Mouse (Mus musculus) left cerebral cortex, postnatal 36 days (tissue): ENCODE data around the gene Tigd4. TPM values are rescaled to one million over a fixed set of nuclear protein-coding genes. Genes with fewer than 3 reads are reported as not detected.

Experiments
- DNase-seq, 2 experiments: peaks; one replicate each; pipeline ENCODE4 v3.0.0; 2021 to 2022; ENCODE audit warnings: low spot score in 2 of 2, mixed read lengths in 1 of 2
- intact Hi-C: fragments of 180-260 bp; cut with DNase I; formaldehyde crosslinking; loops from one replicate; pipeline ENCODE4 v1.15.1; 2025
- total RNA-seq, 2 experiments: library from RNA; stranded (reverse); gene quantifications; 2 replicates each; pipeline ENCODE4 v1.2.3; 2021

Tigd4 gene
- total RNA-seq, 2 experiments from 2014 or later: 0.10 TPM; not detected in 1

DNA sequence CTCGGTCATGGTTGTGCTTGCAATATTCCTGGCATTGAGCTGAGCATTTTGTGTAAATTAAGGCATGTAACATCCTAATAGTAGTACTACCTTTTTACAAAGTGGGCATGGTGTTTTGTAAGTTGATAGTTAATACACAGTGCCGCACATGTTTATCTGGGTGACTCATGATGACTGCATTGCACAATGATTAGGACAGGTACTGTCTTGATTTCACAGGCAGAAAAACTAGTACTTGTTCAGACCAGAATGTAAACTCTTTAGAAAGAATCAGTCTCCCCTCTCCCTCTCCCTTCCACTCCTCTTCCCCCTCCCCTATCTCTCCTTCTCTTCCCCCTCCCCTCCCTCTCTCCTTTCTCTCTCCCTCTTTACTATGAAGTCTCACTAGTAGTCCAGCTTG is 9.4 kb downstream of the Tigd4 start:
- no peak for DNase-seq
- intact Hi-C loops: no loop called here

DNA sequence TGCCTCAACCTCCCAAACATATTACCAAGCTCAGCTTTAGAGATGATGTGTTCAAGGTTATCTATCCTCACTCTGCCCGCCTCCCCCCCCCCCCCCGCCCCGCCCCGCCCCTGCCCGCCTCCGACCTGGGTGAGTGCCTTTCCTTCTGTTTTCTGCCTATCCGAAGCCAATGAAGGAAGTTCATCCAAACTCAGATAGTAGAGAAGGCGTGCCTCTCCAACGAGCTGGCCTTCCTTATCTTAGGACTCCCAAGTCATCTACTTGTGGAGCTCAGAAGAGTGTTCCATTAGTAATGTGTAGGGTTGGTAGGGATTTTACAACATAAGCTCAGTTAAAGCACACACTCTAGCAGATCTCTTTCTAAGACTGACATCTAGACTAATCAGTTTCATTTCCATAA is 9.8 kb downstream of the Tigd4 start:
- intact Hi-C loops: no loop called here
- DNase-seq: no peak

DNA sequence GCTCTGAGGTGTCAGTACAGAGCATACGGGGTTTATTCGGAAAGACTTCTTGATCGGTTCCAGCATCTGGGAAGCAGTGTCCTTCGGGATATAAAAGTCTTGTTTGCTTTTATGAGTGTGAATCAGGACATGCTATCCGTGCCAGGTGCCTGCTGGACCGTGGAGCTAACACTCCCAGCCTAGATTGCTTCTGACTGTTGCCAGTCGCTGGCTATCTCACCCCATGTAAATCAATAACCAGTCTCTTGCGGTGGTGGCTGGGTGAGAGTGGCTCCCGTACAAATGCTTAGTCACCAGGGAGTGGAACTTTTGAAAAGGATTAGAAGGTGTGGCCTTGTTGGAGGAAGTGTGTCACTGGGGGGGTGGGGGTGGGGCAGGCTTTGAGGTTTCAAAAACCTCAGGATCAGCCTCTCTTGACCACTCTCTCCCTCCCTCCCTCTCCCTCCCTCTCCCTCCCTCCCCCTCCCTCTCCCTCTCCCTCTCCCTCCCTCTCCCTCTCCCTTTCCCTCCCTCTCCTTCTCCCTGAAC is 16.9 kb downstream of the Tigd4 start:
- no peak for DNase-seq

DNA sequence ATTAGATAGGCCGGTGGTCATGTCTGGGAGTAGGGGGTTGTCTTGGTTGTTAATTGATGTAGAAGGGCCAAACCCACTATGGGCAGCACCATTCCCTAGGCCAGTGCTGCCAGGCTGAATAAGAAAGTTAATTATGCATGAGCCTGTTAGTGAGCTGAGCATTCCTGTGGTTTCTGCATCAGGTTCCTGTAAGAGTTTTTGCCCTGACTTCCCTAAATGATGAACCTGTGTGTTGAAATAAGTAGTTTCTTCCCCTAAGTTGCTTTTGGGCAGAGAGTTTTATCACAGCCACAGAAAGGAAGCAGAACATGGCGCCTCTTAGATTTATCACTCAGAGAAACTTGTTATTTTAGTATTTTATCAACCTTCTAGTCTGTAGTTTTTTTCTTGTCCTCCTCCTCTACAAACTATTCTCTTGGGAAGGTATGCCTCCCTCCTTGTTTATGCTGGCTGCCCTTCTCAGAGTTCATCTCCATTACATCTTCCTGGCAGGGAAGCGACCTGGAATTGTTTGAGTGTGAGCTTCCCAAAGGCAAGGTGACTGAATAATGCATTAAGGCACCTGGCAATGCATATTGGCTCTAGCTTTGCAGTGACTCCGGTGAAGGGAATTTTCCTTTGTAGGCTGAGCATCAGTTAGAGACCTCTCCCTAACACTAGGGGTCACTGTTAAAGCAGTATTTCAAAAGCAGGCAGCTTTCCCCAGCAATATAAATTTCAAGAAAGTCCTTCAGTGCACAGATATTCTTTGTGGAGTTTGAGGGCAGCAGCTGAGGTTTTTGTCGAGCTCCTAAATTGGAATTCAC is 21.9 kb downstream of the Tigd4 start:
- DNase-seq: no peak
- intact Hi-C loops: loop anchor here (10.0 kb wide), 2 partner anchors 230 to 270 kb away; no protein-coding TSS in a partner anchor

More for the DNA sequence above, 16.9 kb downstream of the Tigd4 start:
- intact Hi-C loops: loop anchor here (10.0 kb wide), 2 partner anchors 235 to 275 kb away; no protein-coding TSS in a partner anchor

DNA sequence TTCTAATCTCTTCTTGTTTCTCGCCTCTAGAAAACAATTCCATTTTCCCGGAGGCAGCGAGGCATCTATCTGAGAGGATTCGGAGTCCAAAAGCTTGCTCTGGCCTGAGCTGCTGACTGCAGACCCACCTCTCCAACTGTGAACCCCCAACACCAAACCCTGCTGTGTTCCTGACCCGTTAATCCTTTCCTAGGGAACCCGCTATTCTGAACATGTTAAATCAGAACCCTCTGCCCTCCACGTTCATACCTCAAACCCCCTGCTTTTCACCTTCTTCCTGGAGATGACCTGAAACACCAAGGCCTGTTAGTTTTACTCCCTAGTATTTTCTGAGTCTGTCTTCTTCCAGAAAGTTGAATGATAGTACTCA is 22.5 kb downstream of the Tigd4 start:
- DNase-seq: no peak
- intact Hi-C loops: loop anchor here (10.0 kb wide), 2 partner anchors 229 to 269 kb away; no protein-coding TSS in a partner anchor

DNA sequence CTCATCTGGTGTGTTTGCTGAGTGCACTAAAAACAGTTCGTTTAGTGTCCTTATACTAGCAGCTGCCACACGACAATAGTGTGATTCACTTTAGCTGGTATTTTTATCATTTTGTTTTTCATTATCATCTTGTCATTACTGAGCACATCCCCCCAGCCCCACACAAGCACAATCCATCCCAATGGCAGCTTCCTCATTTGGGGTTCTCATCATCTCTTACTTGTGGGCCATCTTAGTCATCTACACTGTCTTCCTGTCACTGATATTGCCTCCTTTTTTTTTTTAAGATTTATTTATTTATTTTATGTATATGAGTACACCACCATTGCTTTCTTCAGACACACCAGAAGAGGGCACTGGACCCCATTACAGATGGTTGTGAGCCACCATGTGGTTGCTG is 25.3 kb downstream of the Tigd4 start:
- no peak for DNase-seq
- intact Hi-C loops: loop anchor here (10.0 kb wide), 2 partner anchors 226 to 266 kb away; no protein-coding TSS in a partner anchor

DNA sequence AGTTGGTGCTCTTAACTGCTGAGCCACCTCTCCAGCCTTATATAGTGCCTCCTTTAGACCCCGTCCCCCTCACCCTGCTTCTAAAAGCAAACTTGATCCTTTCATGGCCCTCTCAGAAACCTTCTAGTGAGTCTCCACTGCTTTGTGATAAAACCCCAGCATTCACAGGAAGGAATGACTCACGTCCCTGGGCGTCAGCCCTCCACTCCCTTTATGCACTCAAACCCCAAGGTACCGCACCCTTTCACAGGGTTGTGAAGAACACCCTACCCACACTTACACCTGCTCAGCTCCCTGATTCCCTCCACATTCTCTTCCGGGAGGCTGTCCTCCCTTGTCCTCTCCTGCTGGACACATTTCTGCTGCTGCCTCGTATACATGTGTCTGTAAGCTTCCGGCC is 25.7 kb downstream of the Tigd4 start:
- intact Hi-C loops: loop anchor here (10.0 kb wide), 2 partner anchors 226 to 266 kb away; no protein-coding TSS in a partner anchor
- no peak for DNase-seq

DNA sequence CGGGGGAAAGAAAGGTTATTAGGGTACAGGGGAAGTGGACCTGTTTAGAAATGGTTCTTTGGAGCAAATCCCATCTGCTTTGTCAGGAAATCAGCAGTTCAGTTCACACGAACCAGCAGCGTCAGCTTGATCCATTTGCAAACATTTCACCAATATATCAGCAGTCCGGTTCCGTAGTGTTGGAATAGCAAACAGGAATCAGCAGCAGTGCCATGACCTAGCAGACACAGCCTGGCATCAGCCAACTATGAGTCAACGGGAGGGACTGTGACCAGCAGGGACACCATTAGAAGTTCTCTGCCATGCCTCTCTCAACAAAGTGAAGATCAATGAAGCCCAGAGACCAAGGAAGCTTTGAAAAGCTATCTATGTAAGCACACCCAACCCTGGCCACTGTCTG is 26.4 kb downstream of the Tigd4 start:
- intact Hi-C loops: loop anchor here (10.0 kb wide), 2 partner anchors 225 to 265 kb away; no protein-coding TSS in a partner anchor
- DNase-seq: no peak

DNA sequence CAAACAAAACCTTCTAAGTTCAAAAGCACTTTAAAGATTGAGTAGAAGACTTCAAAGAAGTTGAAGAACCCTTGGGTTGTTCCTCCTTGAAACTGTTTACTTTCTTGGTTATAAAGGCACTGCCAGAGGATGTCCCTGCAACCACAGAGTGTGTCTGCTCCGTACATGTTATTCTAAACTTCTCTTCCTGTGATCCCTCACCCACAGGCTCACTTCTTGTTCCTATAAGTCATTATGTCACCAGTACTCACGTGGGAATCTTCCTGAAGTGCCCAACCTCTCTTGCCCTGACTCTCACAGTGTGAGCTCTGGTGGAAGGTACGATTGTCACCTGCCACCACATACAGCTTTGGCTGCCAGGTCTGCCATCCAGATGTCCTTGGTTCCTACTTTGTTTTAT is 28.7 kb downstream of the Tigd4 start:
- intact Hi-C loops: no loop called here

DNA sequence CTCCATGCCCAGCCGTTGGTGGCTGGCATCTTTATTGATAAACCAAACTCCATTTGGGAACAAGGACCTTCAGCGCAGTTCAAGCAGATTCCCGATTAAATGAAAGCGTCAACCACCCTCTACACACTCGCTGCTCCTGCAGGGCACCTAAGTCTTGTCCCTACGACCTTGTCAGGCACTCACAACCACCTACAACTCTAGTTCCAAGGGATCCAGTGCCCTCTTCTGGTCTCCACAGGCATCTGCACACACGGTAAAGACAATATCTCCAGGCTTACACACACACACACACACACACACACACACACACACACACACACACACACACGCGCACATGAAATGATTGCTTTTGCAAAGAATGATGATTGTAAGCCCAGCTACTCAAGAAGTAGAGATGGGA is 38.2 kb downstream of the Tigd4 start:
- intact Hi-C loops: no loop called here
- no peak for DNase-seq

More for the DNA sequence above, 28.7 kb downstream of the Tigd4 start:
- DNase-seq: no peak

DNA sequence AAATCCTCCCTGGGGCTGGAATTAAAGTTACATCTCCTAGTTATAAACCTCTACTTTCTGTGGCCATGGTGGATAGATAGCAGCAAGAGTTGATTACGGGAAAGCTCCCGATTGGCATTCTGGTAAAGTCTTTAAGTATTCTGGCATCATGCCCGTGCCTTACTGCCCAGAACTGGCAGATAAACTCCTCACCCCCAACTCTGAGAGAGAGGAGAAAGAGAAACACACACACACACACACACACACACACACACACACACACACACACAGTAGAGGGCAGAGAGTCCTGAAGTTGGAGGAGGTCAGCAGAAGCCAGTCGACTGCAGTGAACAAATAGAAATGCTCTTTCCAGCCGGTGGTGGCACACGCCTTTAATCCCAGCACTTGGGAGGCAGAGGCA is 43.7 kb downstream of the Tigd4 start:
- intact Hi-C loops: no loop called here
- DNase-seq: no peak

DNA sequence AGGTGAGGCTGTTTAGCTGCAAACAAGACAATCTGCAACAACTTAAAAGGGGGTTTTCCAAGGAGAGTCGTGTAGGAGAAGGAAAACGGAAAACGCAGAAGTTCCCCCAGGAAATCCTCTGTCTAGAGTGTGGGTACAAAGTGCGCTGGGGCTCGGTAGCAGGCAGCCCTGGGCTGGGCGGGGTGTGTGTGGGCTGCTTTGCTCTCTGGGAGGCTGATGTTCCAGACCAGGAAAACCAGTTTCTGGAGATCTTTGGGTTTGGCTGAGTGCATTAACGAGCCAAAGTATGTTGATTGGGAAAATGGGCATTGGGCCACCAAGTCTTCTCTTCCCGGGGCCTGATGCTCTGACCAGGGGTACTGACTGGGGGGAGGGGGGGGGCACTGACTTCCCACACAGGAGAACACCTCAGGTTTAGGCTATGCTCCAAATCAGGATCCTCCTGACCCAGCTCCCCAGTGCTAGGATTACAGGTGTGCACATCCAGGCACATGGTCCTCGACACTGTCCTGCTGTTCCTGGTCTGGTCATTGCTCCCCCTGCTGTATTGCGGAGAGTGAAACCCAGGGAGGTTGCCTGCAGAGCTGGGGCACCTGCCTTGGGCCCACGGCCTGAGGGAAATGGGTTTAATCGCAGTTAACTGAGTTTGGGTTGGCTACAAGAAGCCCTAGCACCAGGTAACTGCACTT is 44.7 kb downstream of the Tigd4 start:
- no peak for DNase-seq
- intact Hi-C loops: no loop called here

DNA sequence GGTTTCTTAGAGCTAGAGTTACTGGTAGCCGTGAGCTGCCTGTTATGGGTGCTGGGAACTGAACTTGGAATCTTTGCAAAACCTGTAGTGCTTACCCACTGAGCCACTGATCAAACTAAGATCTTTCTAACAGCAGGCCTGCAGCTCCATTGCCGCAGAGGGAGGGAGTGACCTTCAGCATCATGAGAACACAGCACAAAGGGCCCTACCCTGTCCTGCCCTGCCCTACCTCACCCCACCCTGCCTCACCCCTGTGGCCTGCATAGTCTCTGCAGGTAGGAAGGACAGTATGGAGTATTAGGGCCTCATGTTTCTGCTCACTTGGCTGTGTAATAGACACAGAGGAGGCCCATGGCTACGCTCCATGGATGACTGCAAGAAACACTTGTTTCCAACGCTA is 45.5 kb downstream of the Tigd4 start:
- intact Hi-C loops: no loop called here
- DNase-seq: no peak

DNA sequence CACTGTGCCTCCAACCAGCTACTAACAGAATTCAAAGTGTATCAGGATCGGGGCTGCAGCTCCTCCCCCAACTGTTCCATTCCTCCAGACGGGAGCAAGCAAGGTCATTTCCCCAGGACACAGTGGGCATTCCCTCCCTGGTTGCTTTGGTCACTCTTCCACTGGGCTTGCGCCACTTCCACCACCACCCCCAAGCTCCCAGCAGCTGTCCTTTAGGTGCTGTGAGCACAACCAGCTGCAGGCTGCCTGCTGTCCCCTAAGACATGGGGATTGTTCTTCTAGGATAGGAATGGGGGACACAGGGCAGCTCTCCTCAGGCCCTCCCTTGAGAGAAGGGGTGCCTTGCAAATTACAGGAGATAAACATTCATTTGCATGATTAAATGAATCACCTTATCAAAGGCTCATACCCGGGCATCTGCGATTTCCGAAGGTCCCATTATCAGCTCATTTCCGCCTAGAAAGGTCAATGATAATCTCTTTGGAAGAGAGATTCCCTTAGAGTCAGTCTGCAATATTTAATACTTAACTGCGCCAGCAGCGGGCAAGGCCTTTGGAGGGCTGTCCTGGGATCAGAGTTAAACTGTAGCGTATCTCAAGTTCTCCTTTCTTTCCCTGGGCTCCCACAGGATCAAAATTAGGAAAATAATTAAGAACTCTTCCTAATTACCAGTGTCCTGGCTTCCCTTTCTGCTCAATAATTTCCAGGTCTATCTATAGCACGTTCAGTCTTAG is 46.6 kb downstream of the Tigd4 start:
- DNase-seq: no peak

DNA sequence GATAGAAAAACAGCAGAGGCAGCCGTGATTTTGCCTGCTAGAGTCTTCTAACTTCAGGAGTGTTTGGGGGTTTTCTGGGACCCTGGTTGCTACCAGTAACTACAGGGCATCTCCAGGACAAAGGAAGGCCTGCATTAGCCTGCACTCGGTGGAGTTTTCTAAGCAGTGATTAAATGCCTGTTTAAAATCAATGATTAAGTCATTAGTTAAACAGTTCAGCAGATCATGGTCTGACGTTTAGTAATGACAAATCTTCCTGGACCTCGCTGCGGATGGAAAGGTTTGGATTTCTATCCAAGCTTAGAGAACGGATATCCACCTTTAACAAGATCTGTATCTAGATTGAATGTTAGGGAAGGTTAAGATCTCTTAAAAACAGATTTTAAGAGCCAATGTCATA is 47.2 kb downstream of the Tigd4 start:
- no peak for DNase-seq
- intact Hi-C loops: no loop called here

More for the DNA sequence above, 46.6 kb downstream of the Tigd4 start:
- intact Hi-C loops: no loop called here

DNA sequence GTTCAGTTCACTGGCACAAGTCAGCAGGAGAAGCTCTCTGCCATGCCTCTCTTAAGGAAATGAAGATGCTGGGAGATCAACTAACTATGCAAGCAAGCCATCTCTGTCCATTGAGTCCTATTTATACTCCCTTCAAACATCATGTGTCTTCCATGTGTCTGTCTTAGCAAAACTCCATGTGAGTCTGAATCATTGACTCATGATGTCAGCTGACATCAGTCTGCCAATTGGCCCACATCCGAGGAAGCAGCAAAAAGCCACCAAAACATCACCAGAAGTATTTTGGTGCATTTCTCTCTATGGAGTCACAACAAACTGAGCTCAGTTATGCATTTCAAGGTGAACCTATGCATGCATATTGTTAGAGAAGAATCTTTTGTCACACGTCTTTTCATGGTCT is 48.0 kb downstream of the Tigd4 start:
- DNase-seq: no peak
- intact Hi-C loops: no loop called here

DNA sequence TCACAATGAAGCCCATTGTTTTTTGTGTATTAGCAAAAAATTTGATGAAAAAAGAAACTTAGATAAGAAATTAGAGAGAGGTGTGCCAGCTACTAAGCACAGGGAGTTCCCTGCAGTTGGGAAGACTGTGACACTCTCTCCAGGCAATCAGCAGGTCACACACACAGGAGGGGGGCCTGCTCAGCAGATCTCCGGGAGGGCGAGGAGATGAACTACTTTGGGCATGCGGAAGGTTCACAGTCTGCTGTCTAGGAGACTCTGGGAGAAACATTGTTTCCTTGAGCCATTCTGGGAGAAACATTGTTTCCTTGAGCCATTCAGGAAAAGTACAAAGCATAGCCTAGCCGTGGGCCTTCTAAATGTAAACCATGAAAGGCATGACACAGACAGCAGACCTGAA is 49.6 kb downstream of the Tigd4 start:
- intact Hi-C loops: no loop called here
- no peak for DNase-seq

DNA sequence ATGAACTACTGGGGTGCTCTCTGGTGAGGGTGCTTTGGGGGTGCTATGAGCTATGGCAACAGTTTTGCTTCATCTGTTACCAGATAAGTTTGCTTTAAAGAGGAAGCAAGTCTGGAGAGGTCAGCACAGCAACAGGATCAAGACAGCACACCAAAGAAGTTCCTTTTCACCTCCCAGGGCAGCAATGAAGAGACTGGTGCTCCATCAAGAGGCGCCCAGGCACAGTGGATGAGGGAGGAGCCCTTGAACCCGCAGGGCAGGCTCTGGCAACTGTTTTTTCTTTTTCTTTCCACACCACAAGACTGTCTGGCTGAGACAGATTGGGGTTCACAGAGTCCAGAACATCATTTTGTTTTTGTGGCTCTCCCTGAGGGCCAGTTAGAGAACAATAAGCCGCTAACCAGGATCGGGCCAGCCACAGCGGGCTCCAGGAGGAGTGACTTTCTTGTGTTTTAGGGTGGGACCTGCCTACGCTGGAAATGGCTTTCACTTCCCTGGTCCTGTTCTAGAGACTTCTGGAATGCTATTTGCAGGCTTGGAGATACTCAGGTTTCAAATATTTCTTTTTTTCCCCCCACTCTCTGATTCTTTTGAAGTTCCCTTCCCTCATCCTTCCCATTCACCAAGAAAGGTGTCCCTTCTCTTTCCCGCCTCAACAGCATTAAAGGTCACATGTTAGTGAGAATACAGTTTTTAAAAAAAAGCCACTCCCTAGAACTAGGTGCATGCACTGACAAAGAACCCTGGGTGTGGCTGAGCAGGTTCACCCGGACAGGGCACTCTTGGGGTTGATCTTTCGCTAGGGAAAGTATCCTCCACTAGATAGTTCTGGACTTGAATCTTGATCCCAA is 52.0 kb downstream of the Tigd4 start:
- no peak for DNase-seq

DNA sequence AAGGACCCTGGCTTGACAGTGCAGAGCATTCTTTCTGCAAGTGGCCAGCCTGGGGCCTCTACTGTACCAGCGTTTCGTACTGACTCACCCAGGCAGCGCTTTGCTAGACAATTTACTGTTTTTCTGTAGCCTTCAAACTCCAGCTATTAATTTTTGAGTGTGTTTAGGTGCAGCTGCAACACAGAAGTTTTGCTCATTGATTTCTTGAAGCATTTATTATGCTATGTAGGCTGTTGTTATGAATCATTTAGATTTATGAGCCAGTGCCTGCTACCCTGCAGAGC is 52.6 kb downstream of the Tigd4 start:
- no peak for DNase-seq
- intact Hi-C loops: no loop called here

More for the DNA sequence above, 52.0 kb downstream of the Tigd4 start:
- intact Hi-C loops: no loop called here
